In the genomic region with DNA sequence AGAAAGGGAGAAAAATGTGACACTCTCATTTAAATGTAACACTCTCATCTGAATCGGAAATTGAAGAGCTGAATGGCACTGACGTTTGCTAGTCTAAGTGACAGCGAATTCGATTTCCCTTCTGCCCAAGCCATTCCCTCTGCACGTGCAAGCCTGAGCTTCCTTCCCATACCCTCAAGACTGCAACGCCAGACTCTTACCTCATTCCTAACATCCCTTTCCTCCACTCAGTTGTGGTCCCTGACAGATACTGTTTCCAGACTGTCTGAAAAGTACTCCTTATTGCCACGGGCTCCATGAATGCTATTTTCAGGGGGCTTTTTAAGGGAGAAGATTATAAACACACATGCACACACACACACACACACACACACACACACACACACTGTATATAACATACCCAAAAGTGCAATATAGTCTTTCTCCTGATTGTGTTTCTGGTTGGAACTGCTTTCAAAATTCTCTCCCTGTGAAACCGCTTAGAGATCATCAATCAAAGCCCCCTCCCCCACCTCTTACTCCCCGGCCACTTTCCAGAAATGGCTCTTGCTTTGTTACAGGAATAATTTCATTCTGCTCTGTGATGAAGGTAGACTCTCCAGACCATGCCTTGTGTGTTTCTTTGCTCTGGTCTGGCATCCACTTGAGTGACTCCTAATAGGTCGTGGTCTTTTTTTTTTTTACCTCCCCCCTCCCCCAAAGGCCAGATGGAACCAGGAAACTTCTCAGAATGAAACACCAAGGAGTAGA, we compare ENCODE assay signal across 7 mouse cellular contexts. TPM values are rescaled to one million over a fixed set of nuclear protein-coding genes. Genes with fewer than 3 reads are reported as not detected.
DNase-seq lines count a peak whose midpoint lies in the region; ATAC-seq and TF ChIP-seq lines count a peak whose summit lies in the region.

No protein-coding gene starts in this region.

- 0 out of 2 replicates have a peak, but pooled peaks cover 1% of the 10 kb centered on the region for H3K27me3 ChIP-seq in ES-Bruce4 (ENCODE audit: control insufficient read depth, insufficient read depth, low read length, poor library complexity, severe bottlenecking)
- H3K27me3 ChIP-seq in hindbrain, embryonic 12.5 days = no peaks in the 10 kb centered on the region

- TF ChIP-seq CTCF in ES-Bruce4 (IDR thresholded peaks at IDR 0.05; ENCODE audit: low read depth, low read length) = no peak

- no peak for TF ChIP-seq POLR2A in ES-Bruce4 (IDR thresholded peaks at IDR 0.05; ENCODE audit: insufficient read depth, low read length)

- H3K4me2 ChIP-seq in hindbrain, embryonic 12.5 days (replicated peaks) = peak overlapping the region; percentile 82

- H3K9ac ChIP-seq in ES-Bruce4 (ENCODE audit: low read depth, poor library complexity, severe bottlenecking) = no peak overlapping the region
- peak overlapping the region; percentile 69 for H3K9ac ChIP-seq in hindbrain, embryonic 12.5 days

- peak; percentile 42 for ATAC-seq in hindbrain, embryonic 12.5 days (ENCODE audit: low FRiP score)

- no peaks in the 10 kb centered on the region for H3K36me3 ChIP-seq in ES-Bruce4 (ENCODE audit: control insufficient read depth, insufficient read depth, low read length, poor library complexity, severe bottlenecking)
- no peaks in the 10 kb centered on the region for H3K36me3 ChIP-seq in hindbrain, embryonic 12.5 days

- peak overlapping the region; percentile 64 for H3K4me3 ChIP-seq in ES-Bruce4 (ENCODE audit: low read depth, low read length)
- peak overlapping the region; percentile 90 for H3K4me3 ChIP-seq in brown adipose tissue, adult 24 weeks (ENCODE audit: insufficient read depth, low read depth, low read length)
- H3K4me3 ChIP-seq in hindbrain, embryonic 12.5 days = peak overlapping the region; percentile 76

- no peak for TF ChIP-seq EP300 in ES-Bruce4 (IDR thresholded peaks at IDR 0.05; ENCODE audit: insufficient read depth, low read depth, low read length)

- DNase-seq in lung, postnatal 36 days = peak; percentile 12
- DNase-seq in frontal cortex, postnatal 25 days (ENCODE audit: low spot score in 2 of 2) = no peak
- no peak for DNase-seq in c-Kit-positive CD71-positive TER-119-positive erythroid progenitor cells, embryonic 14.5 days (ENCODE audit: low spot score)
- no peak for DNase-seq in cerebellum, adult 11-12 months

- H3K9me3 ChIP-seq in ES-Bruce4 (replicated peaks; ENCODE audit: control insufficient read depth, insufficient read depth, low read length, poor library complexity, severe bottlenecking) = 0 out of 2 replicates have a peak, but pooled peaks cover 3% of the 10 kb centered on the region
- H3K9me3 ChIP-seq in hindbrain, embryonic 12.5 days (replicated peaks) = no peaks in the 10 kb centered on the region

- H3K4me1 ChIP-seq in ES-Bruce4 (ENCODE audit: control insufficient read depth, insufficient read depth, low read length) = no peaks in the 10 kb centered on the region
- H3K4me1 ChIP-seq in brown adipose tissue, adult 24 weeks (ENCODE audit: control insufficient read depth, insufficient read depth, insufficient read length, low read length) = no peaks in the 10 kb centered on the region; the same call in 1 of the 2 replicates
- H3K4me1 ChIP-seq in hindbrain, embryonic 12.5 days = peaks cover 12% of the 10 kb centered on the region

- 3% methylated on average over 10 of the region's 10 CpGs for WGBS in hindbrain, embryonic 12.5 days

- peak overlapping the region; percentile 57 for H3K27ac ChIP-seq in ES-Bruce4 (ENCODE audit: insufficient read depth, low read length)
- H3K27ac ChIP-seq in brown adipose tissue, adult 24 weeks (replicated peaks; ENCODE audit: low read depth, low read length) = 0 out of 2 replicates have a peak overlapping the region, but pooled peaks have one; percentile 19
- H3K27ac ChIP-seq in hindbrain, embryonic 12.5 days = peak overlapping the region; percentile 86

RNA-seq across cellular contexts. Expression of gene Arhgap28, which starts 0.8 kb away (rescaled TPM):
- polyA plus RNA-seq in ES-Bruce4 (2011; ENCODE audit: insufficient read depth, insufficient read length, low read depth, missing spikeins) = 15.3 and 15.5 TPM in 2 replicates
- 0.83 and 1.0 TPM in 2 replicates for polyA plus RNA-seq in brown adipose tissue, adult 24 weeks (2012; ENCODE audit: insufficient read depth, insufficient read length, missing spikeins)
- polyA plus RNA-seq in hindbrain, embryonic 12.5 days (2016; fragmentation: Nextera tagmentation; extraction: Ambion mirVana) = 40.9 and 44.2 TPM in 2 replicates

Comparison
In these comparisons a context has a peak if more than half of its experiments do, and no peak if none do; other contexts are left out.
1. H3K27ac ChIP-seq: peak in every context shown above with its lines; median percentile 86 in hindbrain, embryonic 12.5 days; 57 in ES-Bruce4; 19 in brown adipose tissue, adult 24 weeks.